Mouse (Mus musculus) liver, adult 2 months (tissue): ENCODE data around the gene Colgalt2.

Experiments used
- CTCF ChIP-seq: fragments of 200-500 bp; IDR thresholded peaks from 2 replicates; pipeline ENCODE4 v1.5.1; 2011; ENCODE audit warnings: low read depth, low read length, control low read depth
- POLR2A ChIP-seq: fragments of 200-500 bp; IDR thresholded peaks from 2 replicates; pipeline ENCODE4 v1.6.1; 2011; ENCODE audit warnings: low read length, control low read depth; ENCODE audit not compliant: insufficient read depth; ENCODE audit errors: extremely low read depth

GRCm38 (mm10) chr1:152439408-152439807, 39.8 kb downstream of the Colgalt2 start:
- no peak for TF ChIP-seq CTCF
- no peak for TF ChIP-seq POLR2A
